ENCODE assay signal across 8 mouse cellular contexts in the genomic region with DNA sequence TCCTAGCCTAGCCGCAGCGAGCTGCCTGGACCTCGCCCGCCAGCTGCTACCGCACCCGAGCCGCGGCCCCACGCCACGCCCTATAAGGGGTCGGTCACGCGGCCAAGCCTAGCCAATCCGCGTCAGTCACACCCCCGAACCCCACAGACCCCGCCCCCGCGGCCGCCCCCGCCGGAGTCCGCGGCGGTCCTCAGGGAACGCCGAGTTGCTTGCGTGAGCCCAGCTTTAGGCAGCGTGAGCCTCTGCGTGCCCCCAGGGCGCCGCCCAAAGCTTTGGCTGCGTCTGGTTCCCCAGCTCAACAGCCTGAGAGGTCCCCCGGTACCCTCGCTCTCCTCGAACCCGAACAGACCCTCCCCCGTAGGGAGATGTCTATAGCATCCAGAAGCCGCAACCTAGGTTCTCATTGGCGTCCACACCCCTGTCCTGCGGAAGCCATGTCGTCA. TPM values are rescaled to one million over a fixed set of nuclear protein-coding genes. Genes with fewer than 3 reads are reported as not detected.
DNase-seq lines count a peak whose midpoint lies in the region; ATAC-seq and TF ChIP-seq lines count a peak whose summit lies in the region.

A gene (minus strand): TSS at position 38 of the 443 bp plus-strand sequence.

- no peak within 1 kb of the TSS for H3K9ac ChIP-seq in lung, embryonic 14.5 days
- no peak within 1 kb of the TSS for H3K9ac ChIP-seq in liver, embryonic 12.5 days
- H3K9ac ChIP-seq in neural tube, embryonic 15.5 days (replicated peaks): peak within 1 kb of the TSS; percentile 86

- peak; percentile 82 for DNase-seq in lung, embryonic 14.5 days
- no peak for DNase-seq in lung, adult 2 months
- peak; percentile 35 to 56 for DNase-seq in gastrocnemius, postnatal 4 days (ENCODE audit: low spot score in 2 of 2)
- DNase-seq in kidney, postnatal 10 days: peak; percentile 72
- DNase-seq in thymus, adult 2 months: peak; percentile 54

- no peak for TF ChIP-seq CTCF in lung, embryonic 14.5 days (IDR thresholded peaks at IDR 0.05; ENCODE audit: low read depth)
- TF ChIP-seq CTCF in lung, adult 2 months (IDR thresholded peaks at IDR 0.05; ENCODE audit: insufficient read depth, low read length): no peak
- no peak for TF ChIP-seq CTCF in cortical plate, adult 2 months (IDR thresholded peaks at IDR 0.05; ENCODE audit: extremely low read depth, insufficient read depth, low read length)
- no peak for TF ChIP-seq CTCF in thymus, adult 2 months (IDR thresholded peaks at IDR 0.05; ENCODE audit: borderline replicate concordance, control insufficient read depth, extremely low read depth, insufficient read depth, low read length, poor library complexity)

- H3K4me3 ChIP-seq in lung, embryonic 14.5 days (ENCODE audit: low read depth, low read length): peak within 1 kb of the TSS; percentile 50
- H3K4me3 ChIP-seq in lung, adult 2 months (replicated peaks; ENCODE audit: extremely low read depth, low read depth, low read length): no peak within 1 kb of the TSS
- H3K4me3 ChIP-seq in cortical plate, adult 2 months (ENCODE audit: insufficient read depth, low read length): peak within 1 kb of the TSS; percentile 68
- peak within 1 kb of the TSS; percentile 54 for H3K4me3 ChIP-seq in liver, embryonic 12.5 days
- H3K4me3 ChIP-seq in neural tube, embryonic 15.5 days (replicated peaks): peak within 1 kb of the TSS; percentile 87
- peak within 1 kb of the TSS; percentile 26 for H3K4me3 ChIP-seq in thymus, adult 2 months (ENCODE audit: control insufficient read depth, insufficient read depth, low read length)

- TF ChIP-seq POLR2A in lung, adult 2 months (IDR thresholded peaks at IDR 0.05; ENCODE audit: borderline replicate concordance, extremely low read depth, low read depth, low read length): no peak
- peak; percentile 85 for TF ChIP-seq POLR2A in cortical plate, adult 2 months (IDR thresholded peaks at IDR 0.05; ENCODE audit: extremely low read depth, insufficient read depth, low read length)
- no peak for TF ChIP-seq POLR2A in thymus, adult 2 months (IDR thresholded peaks at IDR 0.05; ENCODE audit: control insufficient read depth, extremely low read depth, insufficient read depth, low read length, poor library complexity)

- H3K27me3 ChIP-seq in lung, embryonic 14.5 days (ENCODE audit: insufficient read depth, low read length): peaks cover 23% of the 10 kb centered on the region
- peaks cover 55% of the 10 kb centered on the region for H3K27me3 ChIP-seq in liver, embryonic 12.5 days (replicated peaks)
- no peaks in the 10 kb centered on the region; the same call in 1 of the 2 replicates for H3K27me3 ChIP-seq in neural tube, embryonic 15.5 days (replicated peaks)
- peaks cover 10% of the 10 kb centered on the region for H3K27me3 ChIP-seq in thymus, adult 2 months (ENCODE audit: control insufficient read depth, insufficient read depth, low read length)

- H3K4me2 ChIP-seq in lung, embryonic 14.5 days: peak within 1 kb of the TSS; percentile 97
- H3K4me2 ChIP-seq in liver, embryonic 12.5 days: peak within 1 kb of the TSS; percentile 80
- H3K4me2 ChIP-seq in neural tube, embryonic 15.5 days: peak within 1 kb of the TSS; percentile 91

- H3K9me3 ChIP-seq in lung, embryonic 14.5 days (ENCODE audit: low read depth, low read length): no peaks in the 10 kb centered on the region
- no peaks in the 10 kb centered on the region for H3K9me3 ChIP-seq in liver, embryonic 12.5 days (replicated peaks)
- H3K9me3 ChIP-seq in neural tube, embryonic 15.5 days (replicated peaks): no peaks in the 10 kb centered on the region

- no peak within 1 kb of the TSS for H3K27ac ChIP-seq in lung, embryonic 14.5 days (ENCODE audit: low read depth)
- peak within 1 kb of the TSS; percentile 72; the same call in 1 of the 2 replicates for H3K27ac ChIP-seq in cortical plate, adult 2 months (ENCODE audit: insufficient read depth, low read length)
- H3K27ac ChIP-seq in liver, embryonic 12.5 days: no peak within 1 kb of the TSS
- peak within 1 kb of the TSS; percentile 85 for H3K27ac ChIP-seq in neural tube, embryonic 15.5 days (replicated peaks)
- H3K27ac ChIP-seq in thymus, adult 2 months (ENCODE audit: control insufficient read depth, insufficient read depth, low read length): no peak within 1 kb of the TSS

- peak; percentile 92 for ATAC-seq in lung, embryonic 14.5 days (ENCODE audit: insufficient read depth)
- ATAC-seq in liver, embryonic 12.5 days: peak; percentile 72
- ATAC-seq in neural tube, embryonic 15.5 days (ENCODE audit: low FRiP score): peak; percentile 94

- no peaks in the 10 kb centered on the region for H3K4me1 ChIP-seq in lung, embryonic 14.5 days (ENCODE audit: insufficient read depth)
- no peaks in the 10 kb centered on the region for H3K4me1 ChIP-seq in lung, adult 2 months (ENCODE audit: control insufficient read depth, insufficient read depth, low read length)
- peaks cover 2% of the 10 kb centered on the region; the same call in 1 of the 2 replicates for H3K4me1 ChIP-seq in cortical plate, adult 2 months (ENCODE audit: control insufficient read depth, insufficient read depth, low read length)
- H3K4me1 ChIP-seq in liver, embryonic 12.5 days: peaks cover 18% of the 10 kb centered on the region
- H3K4me1 ChIP-seq in neural tube, embryonic 15.5 days: peaks cover 47% of the 10 kb centered on the region
- H3K4me1 ChIP-seq in thymus, adult 2 months (replicated peaks; ENCODE audit: control insufficient read depth, insufficient read depth, low read length): peaks cover 17% of the 10 kb centered on the region

- WGBS in lung, embryonic 14.5 days: under 1% methylated on average over 42 of the region's 42 CpGs
- under 1% methylated on average over 42 of the region's 42 CpGs for WGBS in lung, adult 2 months
- under 1% methylated on average over 39 of the region's 42 CpGs for WGBS in liver, embryonic 12.5 days (ENCODE audit: insufficient replicate concordance)
- WGBS in neural tube, embryonic 15.5 days: 1% methylated on average over 42 of the region's 42 CpGs
- WGBS in thymus, adult 2 months: 3% methylated on average over 42 of the region's 42 CpGs

- no peaks in the 10 kb centered on the region for H3K36me3 ChIP-seq in lung, embryonic 14.5 days (ENCODE audit: insufficient read depth)
- H3K36me3 ChIP-seq in liver, embryonic 12.5 days: no peaks in the 10 kb centered on the region
- H3K36me3 ChIP-seq in neural tube, embryonic 15.5 days: 0 out of 2 replicates have a peak, but pooled peaks cover 4% of the 10 kb centered on the region
- no peaks in the 10 kb centered on the region for H3K36me3 ChIP-seq in thymus, adult 2 months (ENCODE audit: control insufficient read depth, insufficient read depth, low read length)

RNA-seq across cellular contexts. Expression of the gene that starts here (rescaled TPM):
- 0.05 and 0.15 TPM in 2 replicates for polyA plus RNA-seq in lung, embryonic 14.5 days (2014; fragmentation: Nextera tagmentation; extraction: Ambion mirVana)
- polyA plus RNA-seq in lung, adult 2 months (2012; rRNA removed): 2.9 and 3.8 TPM in 2 replicates
- 60.0 and 66.4 TPM in 2 replicates for polyA plus RNA-seq in cortical plate, adult 2 months (2012; rRNA removed)
- under 1 TPM; 0.23 to 0.27 TPM for total RNA-seq in gastrocnemius, postnatal 4 days (2021)
- 0.02 and 0.05 TPM in 2 replicates for polyA plus RNA-seq in liver, embryonic 12.5 days (2016; fragmentation: Nextera tagmentation; extraction: Ambion mirVana)
- 13.9 and 16.0 TPM in 2 replicates for polyA plus RNA-seq in neural tube, embryonic 15.5 days (2015; fragmentation: Nextera tagmentation; extraction: Ambion mirVana)
- 12.5 and 13.1 TPM in 2 replicates for polyA plus RNA-seq in thymus, adult 2 months (2012; rRNA removed)

Comparison
In these comparisons a context has a peak if more than half of its experiments do, and no peak if none do; other contexts are left out.
1. Peak in DNase-seq, ATAC-seq, H3K4me3 ChIP-seq and H3K4me2 ChIP-seq in lung, embryonic 14.5 days; RNA of the gene not detected or under 1 TPM.
2. Peak in DNase-seq in gastrocnemius, postnatal 4 days; RNA of the gene not detected or under 1 TPM.
3. Peak in ATAC-seq, H3K4me3 ChIP-seq and H3K4me2 ChIP-seq in liver, embryonic 12.5 days; RNA of the gene not detected or under 1 TPM.
4. H3K27ac ChIP-seq: peak in cortical plate, adult 2 months (single experiment) and neural tube, embryonic 15.5 days (single experiment); none in lung, embryonic 14.5 days (single experiment), liver, embryonic 12.5 days (single experiment) and thymus, adult 2 months (single experiment).
5. Peak in every context shown above with its lines, with median percentiles within 50 percentile points of each other: ATAC-seq and H3K4me2 ChIP-seq.